Mouse (Mus musculus) myocyte (in vitro differentiated cells): Measurements from ENCODE around the gene Hyal3. TPM values are rescaled to one million over a fixed set of nuclear protein-coding genes. Genes with fewer than 3 reads are reported as not detected.

ENCODE experiments used
- H3K27me3 ChIP-seq: one replicate; pipeline ENCODE4 v1.6.1; 2011; ENCODE audit not compliant: control insufficient read depth, insufficient read depth, insufficient read length
- H3K36me3 ChIP-seq: one replicate; pipeline ENCODE4 v1.6.1; 2011; ENCODE audit not compliant: control insufficient read depth, insufficient read depth
- H3K4me2 ChIP-seq: one replicate; pipeline ENCODE4 v1.6.1; 2011; ENCODE audit warnings: low read depth, control low read depth
- H3K4me3 ChIP-seq: one replicate; pipeline ENCODE4 v1.5.1; 2011; ENCODE audit warnings: mild to moderate bottlenecking, control low read depth, moderate library complexity
- H3K79me2 ChIP-seq: one replicate; pipeline ENCODE4 v1.6.1; 2011; ENCODE audit not compliant: control insufficient read depth, insufficient read depth
- H3ac ChIP-seq: one replicate; pipeline ENCODE4 v1.6.1; 2011; ENCODE audit not compliant: control insufficient read depth, insufficient read length
- CEBPB ChIP-seq: IDR thresholded peaks from 2 replicates; pipeline ENCODE4 v1.6.1; 2011; ENCODE audit warnings: mild to moderate bottlenecking, moderate library complexity; ENCODE audit not compliant: poor library complexity, insufficient read depth, severe bottlenecking
- E2F4 ChIP-seq: IDR thresholded peaks from one replicate; pipeline ENCODE4 v1.6.1; 2011; ENCODE audit warnings: mild to moderate bottlenecking, control low read depth, moderate library complexity; ENCODE audit not compliant: insufficient read depth
- MAX ChIP-seq: IDR thresholded peaks from one replicate; pipeline ENCODE4 v1.6.1; 2011; ENCODE audit warnings: low read depth, mild to moderate bottlenecking, control low read depth
- MYOD1 ChIP-seq, 3 experiments: IDR thresholded peaks; one replicate each; pipeline ENCODE4 v1.6.1; 2011; ENCODE audit warnings: control low read depth in 2 of 3, low read depth in 2 of 3, mild to moderate bottlenecking in 2 of 3, moderate library complexity in 1 of 3; ENCODE audit not compliant: insufficient read length in 2 of 3, control insufficient read depth in 1 of 3
- MYOG ChIP-seq, 3 experiments: IDR thresholded peaks; one replicate each; pipeline ENCODE4 v1.6.1; 2011; ENCODE audit warnings: control low read depth in 2 of 3, low read depth in 2 of 3, mild to moderate bottlenecking in 2 of 3; ENCODE audit not compliant: insufficient read length in 2 of 3, control insufficient read depth in 1 of 3, insufficient read depth in 1 of 3
- POLR2A ChIP-seq: IDR thresholded peaks from one replicate; pipeline ENCODE4 v1.6.1; 2011; ENCODE audit warnings: low read depth, mild to moderate bottlenecking, control low read depth, moderate library complexity; ENCODE audit not compliant: insufficient read length
- POLR2AphosphoS2 ChIP-seq: IDR thresholded peaks from one replicate; pipeline ENCODE4 v1.6.1; 2011; ENCODE audit warnings: low read depth, control low read depth; ENCODE audit not compliant: insufficient read length
- TCF12 ChIP-seq: IDR thresholded peaks from one replicate; pipeline ENCODE4 v1.6.1; 2011; ENCODE audit warnings: mild to moderate bottlenecking, control low read depth; ENCODE audit not compliant: poor library complexity, insufficient read depth, severe bottlenecking
- TCF3 ChIP-seq: IDR thresholded peaks from one replicate; pipeline ENCODE4 v1.6.1; 2011; ENCODE audit warnings: low read depth, control low read depth; ENCODE audit not compliant: insufficient read length
- USF1 ChIP-seq: IDR thresholded peaks from one replicate; pipeline ENCODE4 v1.6.1; 2011; ENCODE audit warnings: low read depth, mild to moderate bottlenecking, control low read depth, moderate library complexity
- polyA plus RNA-seq: library from polyadenylated mRNA; unstranded; fragments of >200 nt; fragmentation: generic; extraction: Trizol; gene quantifications from one replicate; pipeline ENCODE4 v1.2.1, GENCODE M21; 2012; ENCODE audit warnings: missing spikeins

Gene Hyal3
- polyA plus RNA-seq, 1 experiment = 0.43 TPM

DNA sequence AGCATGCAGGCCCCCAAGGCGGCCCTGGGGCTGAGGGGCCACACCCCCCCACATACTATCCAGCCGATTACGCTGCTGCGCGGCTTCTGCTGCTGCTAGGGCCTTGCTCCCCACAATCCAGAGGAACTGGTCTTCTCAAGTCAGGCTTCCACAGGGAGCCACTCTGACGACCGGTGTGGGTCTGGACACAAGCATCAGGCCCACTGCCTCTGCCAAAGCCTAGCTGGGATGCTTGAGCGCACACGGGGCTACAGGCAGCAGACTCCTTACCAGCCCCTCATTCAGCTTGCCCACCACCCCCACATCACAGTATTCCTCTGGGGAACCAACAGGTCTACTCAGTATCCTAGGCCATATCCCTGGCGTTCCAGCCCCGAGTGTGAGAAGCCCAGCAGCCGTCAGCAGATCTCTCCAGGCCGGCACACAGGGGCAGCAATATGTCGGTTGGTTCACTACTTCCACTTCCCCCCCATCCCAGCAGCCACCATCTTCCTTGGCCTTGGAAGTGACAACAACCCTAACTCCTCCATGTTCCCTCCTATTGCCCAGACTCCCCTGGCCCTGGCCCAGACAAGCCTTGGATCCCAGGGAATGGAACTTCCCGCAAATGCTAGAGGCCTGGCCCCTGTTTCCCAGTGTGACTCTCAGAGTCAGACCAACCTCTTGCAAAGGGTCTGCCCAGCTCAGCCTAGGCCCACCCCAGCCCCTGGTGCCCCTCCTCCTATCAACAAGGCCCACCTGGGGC lies 53.2 kb downstream of the Hyal3 start:
- Histone ChIP-seq H3K27me3 (no peaks in the 10 kb centered on the region), H3K36me3 (no peaks in the 10 kb centered on the region), H3ac (peak overlapping the region; percentile 81), H3K4me3 (peak overlapping the region; percentile 97), H3K4me2 (peak overlapping the region; percentile 58), H3K79me2 (peaks cover 62% of the 10 kb centered on the region)
- TF ChIP-seq MYOG (IDR thresholded peaks at IDR 0.05; ENCODE audit: control insufficient read depth in 1 of 3, insufficient read depth in 1 of 3, insufficient read length in 2 of 3, low read depth in 2 of 3) (no peak), POLR2AphosphoS2 (peak; percentile 44)

DNA sequence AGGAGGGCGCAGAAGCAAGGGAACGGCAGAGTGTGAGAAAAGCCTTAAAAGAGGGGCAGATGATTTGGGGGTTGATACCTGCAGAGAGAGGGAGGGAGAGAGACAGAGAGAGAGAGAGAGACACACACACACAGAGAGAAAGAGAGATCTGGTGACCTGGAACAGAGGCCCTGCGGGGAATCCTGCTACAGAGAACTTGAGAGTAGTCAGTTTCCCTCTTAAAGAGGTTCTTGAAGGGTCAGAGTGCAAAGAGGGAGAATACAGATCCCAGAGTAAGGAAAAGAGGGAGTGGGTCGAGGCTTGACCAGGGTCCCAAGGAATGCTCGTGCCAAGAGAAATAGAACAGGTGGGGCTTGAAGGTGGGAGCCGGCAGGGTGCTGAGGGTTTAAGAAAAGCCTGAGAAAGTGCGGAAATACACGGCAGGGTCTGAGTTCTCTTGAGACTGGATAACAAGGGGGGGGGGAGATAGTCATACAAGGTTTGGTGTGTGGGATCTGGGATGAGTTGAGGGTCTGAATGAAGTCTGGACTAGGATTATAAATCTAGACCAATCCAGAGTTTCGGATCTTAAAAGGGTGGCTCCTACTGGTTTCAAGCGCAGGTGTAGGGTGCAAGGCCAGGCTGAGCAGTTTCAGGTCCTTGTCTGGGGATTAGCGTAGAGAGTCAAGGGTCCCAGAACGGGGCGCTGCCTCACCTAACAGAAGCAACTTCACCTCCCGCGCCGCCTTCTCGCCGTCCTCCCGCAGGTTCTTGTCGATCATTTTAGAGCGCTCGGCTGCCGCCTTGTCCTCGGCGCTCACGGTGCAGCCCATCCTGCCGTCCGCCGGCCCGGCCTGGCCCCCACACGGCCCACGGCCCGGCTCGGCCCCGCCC lies 54.0 kb downstream of the Hyal3 start:
- H3K4me2 ChIP-seq = peak overlapping the region; percentile 58
- H3K4me3 ChIP-seq = peak overlapping the region; percentile 97
- peak overlapping the region; percentile 81 for H3ac ChIP-seq
- H3K79me2 ChIP-seq = peaks cover 54% of the 10 kb centered on the region
- H3K27me3 ChIP-seq = no peaks in the 10 kb centered on the region
- H3K36me3 ChIP-seq = no peaks in the 10 kb centered on the region
- TF ChIP-seq MYOD1 (IDR thresholded peaks at IDR 0.05; ENCODE audit: control insufficient read depth in 1 of 3, insufficient read length in 2 of 3, low read depth in 2 of 3) (peak in 1 of 3 experiments; percentile 2), E2F4 (no peak)

DNA sequence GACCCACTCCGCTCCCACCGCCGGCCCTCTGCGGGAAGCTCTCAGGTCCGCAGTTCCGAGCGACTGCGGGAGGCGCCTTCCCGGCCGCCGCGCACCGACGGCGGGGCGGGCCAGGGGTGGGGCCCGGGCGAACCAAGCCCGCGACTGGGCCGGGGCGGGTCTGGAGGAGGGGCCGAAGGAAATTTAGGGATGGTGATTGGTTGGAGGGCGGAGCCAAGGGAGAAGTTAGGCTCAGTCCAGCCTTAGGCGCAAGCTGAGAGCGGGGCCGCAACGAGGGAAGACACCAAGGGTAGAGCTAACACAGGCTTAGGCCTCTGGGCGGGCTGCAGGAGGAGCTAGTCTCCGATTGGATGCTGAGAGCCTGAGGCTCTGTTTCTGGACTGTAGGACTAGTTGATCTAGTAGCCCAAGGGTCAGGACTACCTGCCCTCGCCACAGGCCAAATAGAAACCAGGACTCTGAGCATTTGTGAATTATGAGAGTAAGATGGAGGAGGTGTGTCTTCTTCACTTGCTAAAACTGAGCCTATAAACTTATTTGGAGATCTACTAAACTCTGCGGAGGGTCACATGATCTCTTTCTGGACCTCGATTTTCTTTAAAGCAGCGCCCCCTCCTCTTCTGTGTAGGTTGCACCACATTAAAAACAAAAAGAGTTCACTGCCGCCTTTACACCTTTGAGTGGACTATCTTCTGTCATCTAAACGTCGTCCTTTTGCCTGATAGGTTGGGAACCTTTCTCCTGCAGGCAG lies 54.8 kb downstream of the Hyal3 start, which contains the start of gene Gnai2:
Gnai2 (minus strand) TSS at position 89 of the 750 bp plus-strand sequence.
- no peaks in the 10 kb centered on the region for H3K27me3 ChIP-seq
- peak within 1 kb of the TSS; percentile 97 for H3K4me3 ChIP-seq
- peak within 1 kb of the TSS; percentile 75 for H3K4me2 ChIP-seq
- peak; percentile 69 for TF ChIP-seq USF1
- no peak for TF ChIP-seq TCF12
- TF ChIP-seq POLR2AphosphoS2 = peak; percentile 74
- peak; percentile 83 for TF ChIP-seq POLR2A
- TF ChIP-seq CEBPB = no peak
- TF ChIP-seq TCF3 = no peak
- TF ChIP-seq MAX = no peak
- peak within 1 kb of the TSS; percentile 81 for H3ac ChIP-seq
- peaks cover 45% of the 10 kb centered on the region for H3K79me2 ChIP-seq
- no peaks in the 10 kb centered on the region for H3K36me3 ChIP-seq

Other genes with a start within 250 kb of the Hyal3 start
- 17.7 TPM for gene Hemk1, start 242.5 kb upstream of the Hyal3 start, polyA plus RNA-seq
- gene 6430571L13Rik, start 240.2 kb upstream of the Hyal3 start, polyA plus RNA-seq = 0.38 TPM
- 0.50 TPM for gene Cacna2d2, start 181.2 kb upstream of the Hyal3 start, polyA plus RNA-seq
- gene Tmem115, start 46.9 kb upstream of the Hyal3 start, polyA plus RNA-seq = 43.4 TPM
- gene Cyb561d2, start 38.6 kb upstream of the Hyal3 start, polyA plus RNA-seq = 18.8 TPM
- gene Nprl2, start 38.6 kb upstream of the Hyal3 start, polyA plus RNA-seq = 24.6 TPM
- gene Zmynd10, start 33.5 kb upstream of the Hyal3 start, polyA plus RNA-seq = 0.52 TPM
- 59.3 TPM for gene Rassf1, start 29.3 kb upstream of the Hyal3 start, polyA plus RNA-seq
- gene Tusc2, start 17.6 kb upstream of the Hyal3 start, polyA plus RNA-seq = 25.0 TPM
- 34.2 TPM for gene Hyal2, start 12.9 kb upstream of the Hyal3 start, polyA plus RNA-seq
- gene Hyal1, start 3.9 kb upstream of the Hyal3 start, polyA plus RNA-seq = 3.3 TPM
- gene Naa80, start 1.9 kb upstream of the Hyal3 start, polyA plus RNA-seq = 13.8 TPM
- gene Ifrd2, start 6.8 kb downstream of the Hyal3 start, polyA plus RNA-seq = 29.4 TPM
- 59.9 TPM for gene Sema3b, start 28.4 kb downstream of the Hyal3 start, polyA plus RNA-seq
- gene Gnai2, start 54.5 kb downstream of the Hyal3 start, polyA plus RNA-seq = 499 TPM
- 0.06 TPM for gene Slc38a3, start 88.7 kb downstream of the Hyal3 start, polyA plus RNA-seq
- gene Gnat1, start 98.9 kb downstream of the Hyal3 start, polyA plus RNA-seq = not detected
- gene Sema3f, start 129.7 kb downstream of the Hyal3 start, polyA plus RNA-seq = 1.4 TPM
- 37.6 TPM for gene Rbm5, start 190.2 kb downstream of the Hyal3 start, polyA plus RNA-seq